Mouse (Mus musculus) heart, postnatal 0 days (tissue): ENCODE data around the gene Megf11. TPM values are rescaled to one million over a fixed set of nuclear protein-coding genes. Genes with fewer than 3 reads are reported as not detected.
A peak's percentile ranks its signal among the peaks of the same experiment; 100 is the strongest.
"Not testable (repeated sequence)": the region's sequence is repeated elsewhere in the genome, so short reads cannot be mapped to it uniquely, and the experiment has no call there.

Experiments
- ATAC-seq: fragments of 200-750 bp; cut with Nextera tagmentation; 2 replicates; pipeline ENCODE4 v1.8.0; 2017; ENCODE audit warnings: low read depth, moderate number of reproducible peaks, moderate library complexity; ENCODE audit not compliant: insufficient read depth
- DNase-seq: peaks from one replicate; pipeline ENCODE4 v3.0.0-alpha.2; 2016; ENCODE audit warnings: low spot score
- H3K27ac ChIP-seq: fragments of 300-500 bp; sonication (generic); 2 replicates; pipeline ENCODE4 v1.5.1; 2014; ENCODE audit warnings: low read depth, mild to moderate bottlenecking
- H3K27me3 ChIP-seq: fragments of 300-500 bp; sonication (generic); 2 replicates; pipeline ENCODE4 v1.6.1; 2014; ENCODE audit warnings: low read length, mixed read lengths; ENCODE audit not compliant: control insufficient read depth, insufficient read depth
- H3K36me3 ChIP-seq: fragments of 300-500 bp; sonication (generic); replicated peaks from 2 replicates; pipeline ENCODE4 v1.6.1; 2014; ENCODE audit warnings: low read length, mixed read lengths; ENCODE audit not compliant: control insufficient read depth, insufficient read depth
- H3K4me1 ChIP-seq: fragments of 300-500 bp; sonication (generic); 2 replicates; pipeline ENCODE4 v1.6.1; 2014; ENCODE audit warnings: antibody characterized with exemption; ENCODE audit not compliant: control insufficient read depth, insufficient read depth
- H3K4me2 ChIP-seq: fragments of 300-500 bp; sonication (generic); 2 replicates; pipeline ENCODE4 v1.6.1; 2014; ENCODE audit warnings: low read depth, mild to moderate bottlenecking, low read length, moderate library complexity
- H3K4me3 ChIP-seq: fragments of 300-500 bp; sonication (generic); 2 replicates; pipeline ENCODE4 v1.5.1; 2014; ENCODE audit warnings: low read depth, low read length
- H3K9ac ChIP-seq: fragments of 300-500 bp; sonication (generic); replicated peaks from 2 replicates; pipeline ENCODE4 v1.6.1; 2014; ENCODE audit warnings: low read depth, low read length, mixed read lengths
- H3K9me3 ChIP-seq: fragments of 300-500 bp; sonication (generic); replicated peaks from 2 replicates; pipeline ENCODE4 v1.6.1; 2016; ENCODE audit warnings: low read length; ENCODE audit not compliant: control insufficient read depth
- CTCF ChIP-seq: IDR thresholded peaks from 2 replicates; pipeline ENCODE4 v1.5.1; 2016; ENCODE audit warnings: antibody characterized with exemption, control low read depth, low read depth
- EP300 ChIP-seq: IDR thresholded peaks from 2 replicates; pipeline ENCODE4 v1.6.1; 2016; ENCODE audit warnings: antibody characterized with exemption, low read depth
- WGBS: fragments of 180-500 bp; shearing (Covaris S2); extraction: QIAGEN DNeasy Blood & Tissue Kit; methylation state at CpG from one replicate; pipeline ENCODE4 v1.1.7; 2014; 5-methylcytosine and 5-hydroxymethylcytosine counted together
- polyA plus RNA-seq: library from polyadenylated mRNA; unstranded; fragments of >200 nt; fragmentation: Nextera tagmentation; extraction: Ambion mirVana; gene quantifications from 2 replicates; pipeline ENCODE4 v1.2.1, GENCODE M21; 2015
- total RNA-seq: library from RNA; depleted of rRNA; stranded (reverse); fragments of >200 nt; gene quantifications from 2 replicates; pipeline ENCODE4 v1.2.3, GENCODE M21; 2014; ENCODE audit warnings: low replicate concordance

Gene Megf11
- total and polyA plus RNA-seq, 2 experiments from 2014 or later, result 0.18 to 0.23 TPM

- Histone ChIP-seq H3K4me1 (no peaks in the 10 kb centered on the region), H3K9ac (no peak overlapping the region), H3K27ac (no peak overlapping the region), H3K4me2 (no peak overlapping the region), H3K4me3 (no peak overlapping the region), H3K9me3 (no peaks in the 10 kb centered on the region), H3K36me3 (no peaks in the 10 kb centered on the region), H3K27me3 (no peaks in the 10 kb centered on the region)
- peak; percentile 12 for DNase-seq
- WGBS, result 30% methylated on average over 4 of the region's 4 CpGs
- TF ChIP-seq CTCF (no peak), EP300 (no peak)
- no peak for ATAC-seq
Measured at GRCm38 (mm10) chr9:64666549-64666948, 281.1 kb downstream of the Megf11 start.

DNA sequence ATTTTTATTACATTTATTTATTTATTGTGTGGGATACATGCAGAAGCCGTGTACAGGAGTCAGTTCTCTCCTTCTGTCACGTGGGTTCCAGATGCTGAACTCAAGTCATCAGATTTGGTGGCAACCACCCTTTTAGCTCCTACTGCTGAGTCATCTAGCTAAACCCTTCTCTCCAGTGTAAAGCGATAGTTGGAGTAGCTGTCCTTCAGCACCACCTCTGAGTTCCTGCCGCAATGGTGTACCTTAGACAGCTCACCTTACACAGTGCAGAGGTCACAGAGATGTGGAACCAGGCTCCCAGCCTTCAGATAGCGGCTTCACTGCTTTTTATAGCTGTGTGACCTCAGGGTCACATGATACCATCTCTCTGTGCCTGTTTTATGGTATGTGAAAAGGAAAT, 282.1 kb downstream of the Megf11 start:
- no peak for TF ChIP-seq EP300
- no peak for TF ChIP-seq CTCF
- peak; percentile 66 for ATAC-seq

GRCm38 (mm10) chr9:64668001-64668400, 282.6 kb downstream of the Megf11 start:
- Histone ChIP-seq H3K9ac (no peak overlapping the region), H3K4me1 (no peaks in the 10 kb centered on the region), H3K9me3 (no peaks in the 10 kb centered on the region), H3K4me3 (no peak overlapping the region), H3K27me3 (no peaks in the 10 kb centered on the region), H3K4me2 (no peak overlapping the region), H3K27ac (no peak overlapping the region), H3K36me3 (no peaks in the 10 kb centered on the region)
- no peak for DNase-seq
- WGBS, result 75% methylated on average over 2 of the region's 2 CpGs
- TF ChIP-seq CTCF (no peak), EP300 (no peak)
- no peak for ATAC-seq

More for the DNA sequence above, 282.1 kb downstream of the Megf11 start:
- no peaks in the 10 kb centered on the region for H3K36me3 ChIP-seq
- H3K27ac ChIP-seq, result no peak overlapping the region
- H3K9me3 ChIP-seq, result no peaks in the 10 kb centered on the region
- no peak overlapping the region for H3K4me3 ChIP-seq
- H3K27me3 ChIP-seq, result no peaks in the 10 kb centered on the region
- no peak overlapping the region for H3K4me2 ChIP-seq
- H3K9ac ChIP-seq, result no peak overlapping the region
- H3K4me1 ChIP-seq, result no peaks in the 10 kb centered on the region
- DNase-seq, result peak; percentile 58
- WGBS, result 4% methylated on average over 5 of the region's 5 CpGs

- H3K9me3 ChIP-seq, H3K36me3 ChIP-seq, ATAC-seq, H3K9ac ChIP-seq, H3K4me1 ChIP-seq, H3K4me3 ChIP-seq, H3K27me3 ChIP-seq, DNase-seq, H3K4me2 ChIP-seq, H3K27ac ChIP-seq: not testable (repeated sequence)
- WGBS, result 38% methylated on average over 7 of the region's 11 CpGs
Measured at GRCm38 (mm10) chr9:64671341-64672319, 286.2 kb downstream of the Megf11 start.

DNA sequence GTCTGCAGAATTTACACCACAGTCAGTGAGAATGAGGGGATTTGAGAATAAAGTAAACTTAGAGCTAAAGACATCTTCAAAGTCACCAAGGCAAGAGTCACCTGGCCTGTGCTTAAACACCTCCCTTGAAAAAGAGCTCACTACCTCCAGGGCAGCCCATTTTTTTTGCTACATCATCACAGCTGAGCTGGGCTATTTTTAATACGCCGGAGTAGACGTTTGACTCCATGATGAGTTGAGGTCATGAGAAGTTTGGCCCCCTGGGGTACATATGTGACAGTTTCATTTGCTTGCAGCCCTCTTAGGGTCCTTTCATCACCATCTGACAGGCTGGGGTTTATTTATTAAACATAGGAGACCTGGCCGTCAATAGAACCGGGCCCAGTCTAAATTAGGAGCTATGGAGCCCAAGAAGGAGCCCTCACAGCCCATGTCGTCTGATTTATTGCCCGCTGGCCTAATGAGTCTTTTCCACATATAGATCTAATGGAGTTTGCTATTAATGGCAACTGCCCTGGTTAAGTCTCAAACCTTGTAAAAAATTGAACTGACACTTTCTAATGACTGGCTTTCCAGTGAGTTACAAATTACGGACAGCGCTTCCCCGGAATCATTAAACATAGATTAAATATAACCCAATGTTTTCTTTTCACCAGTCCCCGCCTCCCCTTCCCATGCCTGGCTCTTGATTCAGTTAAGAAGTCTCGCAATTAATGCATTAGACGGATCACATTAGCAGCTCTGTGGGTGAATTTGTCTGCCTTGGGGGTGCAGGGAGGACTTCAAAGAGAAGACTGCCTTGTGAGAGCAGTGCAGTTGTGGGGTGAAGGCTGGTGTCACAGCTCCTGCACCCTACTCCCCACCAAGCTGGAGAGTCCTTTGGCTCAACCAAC, 301.9 kb downstream of the Megf11 start:
- DNase-seq (no peak), ATAC-seq (no peak)
- Histone ChIP-seq H3K27ac (no peak overlapping the region), H3K9me3 (no peaks in the 10 kb centered on the region), H3K36me3 (no peaks in the 10 kb centered on the region), H3K4me1 (no peaks in the 10 kb centered on the region), H3K4me2 (no peak overlapping the region), H3K4me3 (no peak overlapping the region), H3K9ac (no peak overlapping the region), H3K27me3 (no peaks in the 10 kb centered on the region)
- TF ChIP-seq CTCF, result no peak
- no peak for TF ChIP-seq EP300
- WGBS, result 73% methylated on average over 13 of the region's 13 CpGs
